Mouse (Mus musculus) liver, adult (tissue): ENCODE measurements around the gene Zfp512b.

Experiments
- GATA4 ChIP-seq: IDR thresholded peaks from 2 replicates; pipeline ENCODE4 v1.6.1; 2014; ENCODE audit warnings: mild to moderate bottlenecking, low read length; ENCODE audit not compliant: insufficient replicate concordance

Gene Zfp512b

DNA sequence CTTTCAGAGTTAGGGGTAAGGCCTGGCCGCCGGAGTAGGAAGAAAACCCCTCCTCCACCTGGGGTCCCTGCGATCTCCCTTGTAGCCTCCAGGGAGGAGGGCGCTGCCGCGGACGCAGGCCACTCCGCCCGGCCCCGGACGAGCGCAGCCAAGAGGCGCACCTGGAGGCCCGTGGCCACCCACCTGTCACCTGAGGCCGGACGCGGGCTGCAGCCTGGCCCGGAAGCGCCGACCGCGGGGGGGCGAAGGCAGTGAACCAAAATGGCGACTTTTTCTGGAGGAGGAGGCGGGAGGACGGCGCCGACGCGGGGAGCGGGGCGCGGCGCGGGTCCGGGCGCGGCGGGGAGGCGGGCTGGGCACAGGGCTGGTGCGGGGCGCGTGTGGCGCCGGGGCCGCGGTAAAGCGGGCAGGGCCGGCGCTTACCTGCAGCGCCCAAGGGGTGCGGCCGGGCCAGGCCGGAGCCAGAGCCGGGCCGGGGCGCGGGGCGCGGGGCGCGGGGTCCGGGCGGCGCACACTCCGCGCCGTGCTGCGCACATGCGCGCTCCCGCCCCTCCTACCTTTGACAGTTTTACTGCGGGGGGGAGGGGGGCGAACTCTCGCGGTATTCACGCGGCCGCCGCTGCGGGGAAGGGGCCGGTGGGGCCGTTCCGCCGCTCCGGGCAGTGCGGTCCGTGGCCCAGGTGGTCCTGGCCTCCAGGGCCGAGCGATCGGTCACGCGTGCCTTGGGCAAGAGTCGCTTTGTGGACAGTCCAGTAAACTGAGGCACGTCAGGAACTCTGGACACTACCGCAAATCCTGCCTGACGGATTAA, at the start of gene Zfp512b:
Gene Zfp512b, minus strand, starts transcription at position 573 of the 811 bp plus-strand sequence.
- TF ChIP-seq GATA4, result no peak

DNA sequence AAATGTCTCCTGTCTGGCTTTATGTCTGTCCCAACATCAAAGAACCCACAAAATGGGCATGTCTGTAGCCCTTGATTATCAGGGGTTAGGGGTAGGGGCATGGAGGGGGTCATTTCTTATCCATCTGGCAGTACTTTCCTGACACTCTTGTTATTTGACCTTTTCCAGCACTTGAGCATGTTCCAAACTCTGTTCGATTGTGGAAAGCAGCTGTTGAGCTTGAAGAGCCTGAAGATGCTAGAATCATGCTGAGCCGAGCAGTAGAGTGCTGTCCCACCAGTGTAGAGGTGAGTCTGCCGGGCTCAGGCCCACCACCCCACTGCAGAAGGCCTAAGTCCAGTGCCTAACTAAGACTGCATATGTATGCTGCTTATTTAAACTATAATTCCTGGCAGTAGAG, 43.3 kb upstream of the Zfp512b start:
- no peak for TF ChIP-seq GATA4

DNA sequence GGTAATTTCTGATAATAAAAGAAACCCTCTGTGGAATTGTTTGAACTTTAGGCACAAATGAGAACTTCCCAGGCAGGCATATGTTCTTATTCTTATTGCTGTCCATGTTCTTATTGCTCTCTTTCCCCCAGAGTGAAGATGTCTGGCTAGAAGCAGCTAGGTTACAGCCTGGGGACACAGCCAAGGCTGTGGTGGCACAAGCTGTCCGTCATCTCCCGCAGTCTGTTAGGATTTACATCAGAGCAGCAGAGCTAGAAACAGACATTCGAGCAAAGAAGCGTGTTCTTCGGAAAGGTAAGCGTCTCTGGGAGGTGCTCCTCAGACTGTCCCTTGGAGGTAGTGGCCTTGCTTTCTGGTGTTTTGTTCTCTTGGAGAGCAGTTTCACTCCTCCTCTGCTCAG, 40.0 kb upstream of the Zfp512b start:
- TF ChIP-seq GATA4, result no peak

DNA sequence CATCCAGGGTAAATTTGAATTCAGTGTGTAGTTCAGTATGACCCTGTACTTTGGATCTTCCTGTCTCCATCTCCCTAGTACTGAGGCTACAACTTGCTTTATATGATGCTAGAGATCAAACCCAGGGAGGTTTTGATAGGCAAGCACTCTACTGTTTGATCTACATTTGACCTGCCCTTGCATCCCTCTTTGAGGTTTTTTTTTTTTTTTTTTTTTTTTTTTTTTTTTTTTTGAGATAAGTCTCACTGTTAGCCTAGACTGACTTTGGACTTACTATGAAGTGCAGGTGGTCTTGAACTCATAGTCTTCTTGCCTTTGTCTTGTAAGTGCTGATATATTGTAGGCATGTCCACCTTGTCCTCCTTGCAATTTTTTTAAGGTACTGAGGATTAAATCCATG, 35.9 kb upstream of the Zfp512b start:
- no peak for TF ChIP-seq GATA4

DNA sequence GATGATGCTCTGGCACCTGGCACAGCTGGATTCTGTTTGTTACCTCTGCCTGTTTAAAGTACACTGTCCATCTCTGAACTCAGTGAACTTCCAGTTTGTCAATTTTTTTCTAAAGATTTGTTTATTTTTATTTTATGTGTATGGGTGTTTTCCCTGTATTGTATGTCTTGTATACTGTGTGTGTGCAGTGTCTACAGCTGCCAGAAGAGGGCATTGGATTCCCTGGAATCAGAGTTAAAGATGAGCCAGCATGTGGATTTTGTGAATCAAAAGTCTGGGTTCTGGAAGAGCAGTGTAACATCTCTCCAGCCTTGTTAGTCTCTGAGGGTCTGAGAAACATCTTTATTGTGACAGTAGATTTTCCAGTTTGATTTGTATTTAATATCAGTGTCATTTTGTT, 30.8 kb upstream of the Zfp512b start:
- TF ChIP-seq GATA4, result no peak

DNA sequence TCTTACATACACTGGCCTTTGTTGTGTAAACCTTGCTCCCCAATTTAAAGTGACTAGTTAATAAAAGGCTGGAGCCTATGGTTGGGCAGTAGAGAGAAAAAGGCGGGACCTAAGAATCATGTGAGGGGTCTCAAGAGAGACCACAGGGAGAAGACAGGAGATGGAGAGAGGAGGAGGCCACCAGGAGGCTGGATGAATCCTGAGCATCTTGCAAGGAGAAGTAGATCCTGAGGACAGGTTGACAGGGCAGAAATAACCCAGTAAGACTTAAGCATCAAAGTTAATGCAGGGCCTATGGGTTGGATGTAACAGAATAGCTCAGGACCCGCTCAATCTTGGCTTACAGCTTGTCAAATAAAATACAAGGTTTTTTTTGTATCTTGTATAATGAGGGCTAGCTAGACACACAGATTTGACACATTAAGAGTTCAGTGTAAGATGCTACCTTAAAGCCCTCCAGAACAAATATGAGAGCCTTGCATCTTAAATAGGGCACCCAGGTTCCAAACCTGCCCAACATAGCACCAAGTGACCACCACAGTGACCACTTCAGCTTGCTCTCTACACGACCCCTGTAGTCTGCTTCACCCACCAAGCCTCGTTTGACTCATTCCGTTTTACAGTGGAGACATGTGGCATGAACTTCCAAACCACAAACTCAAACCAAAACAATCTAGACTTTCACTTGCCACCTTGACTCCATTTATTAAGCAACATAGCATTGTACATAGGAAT, 26.3 kb upstream of the Zfp512b start:
- no peak for TF ChIP-seq GATA4

DNA sequence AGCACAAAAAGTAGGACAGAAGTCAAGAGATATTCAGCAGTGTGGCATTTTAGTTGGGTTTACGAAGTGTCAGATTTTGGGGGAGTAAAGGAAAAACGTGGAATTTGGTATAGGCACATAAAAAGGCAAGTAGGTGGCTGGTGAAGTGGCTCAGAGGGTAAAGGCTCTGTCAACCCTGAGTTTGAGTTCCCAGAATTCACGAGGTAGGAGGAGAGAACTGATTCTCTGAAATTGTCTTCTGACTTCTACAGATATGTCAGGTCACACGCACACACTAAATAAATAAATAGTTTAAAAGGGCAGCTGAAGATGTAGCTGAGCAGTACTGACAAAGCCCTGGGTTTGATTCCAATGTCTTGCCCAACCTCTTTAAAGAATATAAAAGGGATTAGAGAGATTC, 9.8 kb upstream of the Zfp512b start:
- no peak for TF ChIP-seq GATA4

DNA sequence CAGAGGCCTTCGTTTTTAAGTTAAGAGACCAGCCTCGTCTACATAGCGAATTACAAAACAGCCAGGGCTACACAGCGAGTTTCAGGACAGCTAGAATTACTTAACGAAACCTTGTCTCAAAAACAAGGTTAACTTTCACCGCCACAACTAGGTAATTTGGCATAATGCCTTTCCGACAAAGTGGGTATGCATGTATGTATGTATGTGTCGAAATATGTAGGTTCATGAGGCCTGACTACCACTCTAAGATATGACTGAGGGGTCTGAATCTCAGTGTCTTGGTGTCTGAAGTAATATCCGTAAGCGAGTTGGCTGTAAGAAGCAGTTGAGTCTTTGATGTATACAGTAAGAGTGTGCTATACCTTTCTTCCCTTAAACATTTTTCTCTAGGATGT, 9.1 kb upstream of the Zfp512b start:
- TF ChIP-seq GATA4, result no peak

DNA sequence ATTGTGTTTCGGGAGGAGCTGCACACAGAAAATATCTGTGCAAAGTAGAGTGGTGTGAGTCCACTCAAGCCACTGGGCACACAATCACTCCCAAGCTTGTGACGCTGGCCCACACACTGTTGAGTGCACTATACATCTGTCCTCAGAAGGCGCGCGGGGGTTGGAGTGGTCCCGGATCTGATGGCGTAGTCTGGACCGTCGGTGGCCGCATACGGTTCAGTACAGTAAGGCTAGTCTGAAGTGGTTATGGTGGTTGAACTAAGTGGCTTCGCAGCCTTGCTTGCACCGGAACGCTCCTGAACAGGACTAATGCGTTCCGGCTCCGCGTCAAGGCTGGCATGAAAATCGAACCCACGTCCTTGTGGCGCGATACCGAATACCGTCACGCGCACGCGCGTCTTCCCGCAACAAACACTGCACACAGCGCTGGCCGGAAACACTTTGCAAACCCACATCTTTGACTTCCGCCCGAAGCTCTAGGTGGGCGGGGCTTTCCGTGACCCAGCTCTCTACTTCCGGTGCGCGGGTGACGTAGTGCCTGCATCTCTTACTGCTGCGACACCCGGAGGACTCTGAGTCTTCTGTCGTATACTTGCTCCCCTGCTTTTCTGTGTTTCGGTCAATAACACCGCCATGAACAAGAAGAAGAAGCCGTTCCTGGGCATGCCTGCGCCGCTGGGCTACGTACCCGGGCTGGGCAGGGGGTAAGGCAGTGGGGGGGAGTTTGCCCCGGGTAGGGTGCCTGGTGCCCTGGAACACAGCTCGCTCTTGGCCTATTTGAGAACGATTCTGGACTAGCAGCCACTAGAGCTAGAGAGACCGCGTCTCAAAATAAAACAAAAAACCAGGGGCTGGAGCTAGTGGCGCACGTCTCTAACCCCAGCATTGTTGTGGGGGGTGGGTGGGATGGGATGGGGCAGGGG, 8.5 kb upstream of the Zfp512b start:
- TF ChIP-seq GATA4, result 0 out of 2 replicates have a peak, but pooled peaks have one; percentile 44

DNA sequence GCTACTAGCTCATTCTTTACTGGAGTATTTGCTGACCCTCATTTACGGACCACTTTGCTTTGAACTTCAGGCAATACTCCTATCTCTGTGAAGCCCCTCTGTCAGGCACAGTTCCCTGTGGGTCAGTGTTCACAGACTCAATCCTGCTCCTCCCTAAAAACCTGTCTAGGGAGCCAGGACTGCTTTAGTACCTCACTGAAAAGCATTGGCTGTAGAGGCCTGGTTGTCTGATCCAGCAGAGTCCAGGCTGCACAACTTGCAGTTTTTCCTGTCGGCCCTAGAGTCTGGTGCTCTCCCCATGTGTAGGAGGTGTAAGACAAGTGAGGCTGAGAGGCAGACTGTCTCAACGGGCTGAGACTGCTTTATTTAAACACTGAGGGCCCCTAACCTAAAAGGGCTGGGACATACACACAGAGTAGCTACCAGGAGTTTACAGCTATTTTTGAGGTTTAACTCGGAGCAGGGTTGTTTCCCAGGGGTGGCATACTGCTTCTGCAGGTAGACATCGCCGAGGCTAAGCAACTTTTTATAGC, 7.7 kb upstream of the Zfp512b start:
- no peak for TF ChIP-seq GATA4

DNA sequence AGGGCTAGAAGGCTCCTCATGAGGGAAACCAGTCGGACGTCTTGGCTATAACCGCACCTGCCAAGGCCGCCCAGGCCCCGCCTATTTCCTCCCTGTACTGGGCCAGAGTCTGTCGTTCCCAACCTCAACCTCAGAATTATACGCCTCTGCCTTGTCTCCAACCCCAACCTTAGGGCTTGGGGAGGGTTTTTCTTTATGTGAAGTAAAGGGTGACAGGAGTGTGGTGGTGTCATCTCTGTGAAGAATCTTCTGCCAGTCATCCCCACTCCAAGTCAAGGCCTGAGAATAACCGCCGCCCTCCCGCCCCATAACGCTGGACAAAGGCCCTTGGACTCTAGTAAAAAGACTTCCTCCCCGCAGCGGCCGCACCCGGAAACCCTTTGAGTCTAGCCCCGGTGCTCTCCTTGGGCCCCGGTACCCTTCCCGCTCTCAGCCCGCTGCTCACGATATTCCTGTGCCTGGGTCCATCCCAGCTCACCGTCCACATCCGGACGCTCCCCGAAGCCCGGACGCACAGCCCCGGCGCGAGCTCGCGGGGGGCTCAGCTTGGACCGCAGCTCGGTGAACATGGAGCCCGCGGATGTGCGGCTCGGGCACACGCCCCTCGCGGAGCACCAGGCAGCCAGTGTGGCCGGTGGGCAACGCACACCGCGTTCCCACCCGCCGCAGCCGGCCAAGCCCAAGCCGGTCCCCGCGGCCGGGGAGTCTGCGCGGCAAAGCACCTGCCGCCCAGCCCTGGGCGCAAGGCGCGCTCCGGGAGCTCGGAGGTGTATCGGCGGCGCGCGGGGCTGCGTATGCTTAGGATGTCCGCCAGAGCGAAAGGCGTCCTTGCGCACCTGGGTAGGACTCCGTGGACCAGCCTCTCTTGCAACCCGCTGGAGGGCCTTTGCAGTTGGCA, 6.1 kb upstream of the Zfp512b start, which contains the start of gene Samd10:
Gene Samd10, minus strand, starts transcription at position 759 of the 898 bp plus-strand sequence.
- no peak for TF ChIP-seq GATA4

DNA sequence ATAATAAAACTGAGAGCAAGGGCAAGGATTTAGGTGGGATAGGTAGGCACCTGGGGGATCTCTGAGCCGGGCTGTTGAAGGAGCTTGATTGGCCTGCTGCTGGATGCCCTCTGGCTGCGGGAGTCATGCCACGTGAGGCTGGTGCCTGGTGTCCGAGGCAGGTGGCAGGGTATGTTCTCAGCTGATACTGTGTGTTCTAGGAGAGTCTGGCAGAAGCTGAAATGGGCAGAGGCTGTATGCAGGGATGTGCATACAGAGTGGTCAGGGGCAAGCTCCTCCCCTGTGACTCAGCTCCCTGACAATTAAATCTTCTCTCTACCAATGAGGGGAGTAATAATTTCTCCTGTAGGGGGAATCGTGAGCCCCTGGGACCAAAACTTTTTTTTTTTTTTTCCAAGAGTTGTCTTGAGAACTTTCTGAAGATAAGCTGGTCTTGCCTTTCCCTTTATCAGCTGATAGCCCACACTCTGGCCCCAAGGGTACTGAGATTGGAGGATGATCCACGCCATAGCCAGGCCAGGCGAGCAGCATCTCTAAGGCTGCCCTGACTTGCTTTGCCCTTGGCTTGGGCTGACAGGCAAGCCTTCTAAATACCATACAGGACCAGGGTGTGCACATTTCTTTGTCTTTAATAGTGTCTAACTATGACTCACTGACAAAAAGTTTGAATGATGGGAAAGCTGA, 4.9 kb upstream of the Zfp512b start:
- no peak for TF ChIP-seq GATA4

DNA sequence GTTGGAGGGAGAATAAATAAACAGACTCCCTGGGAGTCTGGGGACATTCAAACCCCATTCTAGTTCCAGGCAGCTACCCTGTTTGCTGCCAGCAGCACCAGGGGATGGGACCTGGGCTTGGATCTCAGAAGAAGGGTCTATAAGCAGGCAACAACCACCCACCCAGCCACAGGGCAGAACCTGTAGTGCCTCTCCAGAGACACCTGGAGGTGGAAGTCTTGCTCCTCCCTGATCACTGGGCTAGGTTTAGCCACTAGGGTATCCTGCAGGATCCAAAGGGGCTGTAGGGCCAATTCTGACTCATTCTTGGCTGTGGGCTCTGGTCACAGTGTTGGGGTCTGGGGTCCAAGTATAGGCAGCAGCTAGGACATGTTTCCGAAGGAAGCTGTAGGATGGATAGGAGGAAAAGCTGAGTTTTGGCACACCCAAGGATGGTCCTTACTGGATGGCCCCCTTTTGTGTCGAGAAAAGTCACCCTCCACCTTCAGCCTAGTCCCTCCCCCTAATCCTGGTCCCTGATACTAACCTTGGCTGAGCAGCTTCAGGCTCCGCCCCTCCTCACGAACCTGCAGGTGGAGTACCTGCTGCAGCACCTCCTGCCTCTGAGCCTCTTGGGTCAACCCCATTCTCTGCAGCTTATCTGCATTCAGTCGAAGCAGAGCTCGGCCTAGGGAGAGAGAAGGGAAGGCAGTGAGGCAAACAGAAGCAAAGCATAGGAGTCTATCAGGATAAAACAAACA, 3.8 kb upstream of the Zfp512b start:
- TF ChIP-seq GATA4, result no peak
